Mouse (Mus musculus) embryonic facial prominence, embryonic 14.5 days (tissue): ENCODE results near the gene Rpl36-ps4. TPM values are rescaled to one million over a fixed set of nuclear protein-coding genes. Genes with fewer than 3 reads are reported as not detected.
"Not testable (repeated sequence)": the region's sequence is repeated elsewhere in the genome, so short reads cannot be mapped to it uniquely, and the experiment has no call there.

Source experiments
- ATAC-seq: fragments of 200-750 bp; cut with Nextera tagmentation; 2 replicates; pipeline ENCODE4 v1.8.0; 2017; ENCODE audit warnings: low read depth, moderate number of reproducible peaks, moderate TSS enrichment
- DNase-seq: peaks from one replicate; pipeline ENCODE4 v3.0.0-alpha.2; 2015; ENCODE audit warnings: low spot score
- H3K27ac ChIP-seq: fragments of 300-500 bp; sonication (generic); replicated peaks from 2 replicates; pipeline ENCODE4 v1.5.1; 2014; ENCODE audit warnings: low read depth, mild to moderate bottlenecking, low read length, moderate library complexity
- H3K27me3 ChIP-seq: fragments of 300-500 bp; sonication (generic); replicated peaks from 2 replicates; pipeline ENCODE4 v1.6.1; 2014; ENCODE audit warnings: low read length; ENCODE audit not compliant: control insufficient read depth, insufficient read depth
- H3K36me3 ChIP-seq: fragments of 300-500 bp; sonication (generic); 2 replicates; pipeline ENCODE4 v1.6.1; 2014; ENCODE audit warnings: low read length, mixed read lengths; ENCODE audit not compliant: control insufficient read depth, insufficient read depth
- H3K4me1 ChIP-seq: fragments of 300-500 bp; sonication (generic); 2 replicates; pipeline ENCODE4 v1.6.1; 2014; ENCODE audit warnings: antibody characterized with exemption, low read length; ENCODE audit not compliant: control insufficient read depth, insufficient read depth
- H3K4me2 ChIP-seq: fragments of 300-500 bp; sonication (generic); 2 replicates; pipeline ENCODE4 v1.6.1; 2014; ENCODE audit warnings: low read depth, mild to moderate bottlenecking, low read length, moderate library complexity, mixed read lengths
- H3K4me3 ChIP-seq: fragments of 300-500 bp; sonication (generic); 2 replicates; pipeline ENCODE4 v1.5.1; 2014; ENCODE audit warnings: low read depth, mild to moderate bottlenecking, low read length
- H3K9ac ChIP-seq: fragments of 300-500 bp; sonication (generic); 2 replicates; pipeline ENCODE4 v1.6.1; 2014; ENCODE audit warnings: low read depth, mild to moderate bottlenecking, low read length, moderate library complexity, mixed read lengths
- H3K9me3 ChIP-seq: fragments of 300-500 bp; sonication (generic); 2 replicates; pipeline ENCODE4 v1.6.1; 2016; ENCODE audit warnings: low read length; ENCODE audit not compliant: control insufficient read depth
- WGBS: fragments of 180-500 bp; shearing (Covaris S2); extraction: QIAGEN DNeasy Blood & Tissue Kit; methylation state at CpG from one replicate; pipeline ENCODE4 v1.1.7; 2014; 5-methylcytosine and 5-hydroxymethylcytosine counted together
- polyA plus RNA-seq: library from polyadenylated mRNA; unstranded; fragments of >200 nt; fragmentation: Nextera tagmentation; extraction: Ambion mirVana; gene quantifications from 2 replicates; pipeline ENCODE4 v1.2.1, GENCODE M21; 2014

Rpl36-ps4 gene
- polyA plus RNA-seq, 1 experiment from 2014 or later = not detected

- Histone ChIP-seq H3K27me3 (no peaks in the 10 kb centered on the region), H3K9ac (no peak overlapping the region), H3K9me3 (peaks cover 7% of the 10 kb centered on the region; the same call in 1 of the 2 replicates), H3K36me3 (no peaks in the 10 kb centered on the region), H3K4me2 (no peak overlapping the region), H3K27ac (no peak overlapping the region), H3K4me1 (no peaks in the 10 kb centered on the region), H3K4me3 (no peak overlapping the region)
- DNase-seq = no peak
- ATAC-seq = no peak
- WGBS = 83% methylated on average over 3 of the region's 3 CpGs
These were observed 5.4 kb upstream of the Rpl36-ps4 start for GRCm38 (mm10) chr17:87915386-87915785.

DNA sequence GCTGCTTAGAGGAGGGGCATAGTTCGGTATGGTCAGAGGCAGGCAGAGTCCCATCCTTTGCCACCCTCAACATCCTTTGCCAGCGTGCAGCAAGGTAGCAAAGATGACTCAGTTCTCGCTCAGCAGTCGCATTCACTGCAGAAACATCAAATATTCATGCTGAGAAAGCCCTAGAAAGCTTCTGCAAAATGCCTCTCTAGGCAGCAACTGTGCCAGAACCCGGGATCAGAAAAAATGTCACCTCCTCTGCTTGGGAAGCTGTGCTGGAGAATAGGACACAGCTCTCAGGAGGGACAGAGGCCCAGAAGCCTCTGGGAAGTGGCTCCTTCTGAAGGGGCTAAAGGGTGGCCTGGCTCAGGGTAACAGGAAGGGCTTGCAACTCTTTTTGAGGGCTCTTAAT is 2.7 kb upstream of the Rpl36-ps4 start:
- Histone ChIP-seq H3K36me3 (no peaks in the 10 kb centered on the region), H3K4me2 (no peak overlapping the region), H3K4me1 (no peaks in the 10 kb centered on the region), H3K9ac (no peak overlapping the region), H3K27me3 (no peaks in the 10 kb centered on the region), H3K4me3 (no peak overlapping the region), H3K27ac (no peak overlapping the region), H3K9me3 (no peaks in the 10 kb centered on the region)
- no peak for ATAC-seq
- DNase-seq = no peak
- WGBS = 78% methylated on average over 5 of the region's 5 CpGs

GRCm38 (mm10) chr17:87934326-87934725 is 13.5 kb downstream of the Rpl36-ps4 start:
- DNase-seq (no peak), ATAC-seq (no peak)
- Histone ChIP-seq H3K4me3 (no peak overlapping the region), H3K36me3 (no peaks in the 10 kb centered on the region), H3K9me3 (0 out of 2 replicates have a peak, but pooled peaks cover 5% of the 10 kb centered on the region), H3K9ac (no peak overlapping the region), H3K27me3 (no peaks in the 10 kb centered on the region), H3K4me1 (no peaks in the 10 kb centered on the region), H3K27ac (no peak overlapping the region), H3K4me2 (no peak overlapping the region)
- 81% methylated on average over 10 of the region's 10 CpGs for WGBS

GRCm38 (mm10) chr17:87934736-87935135 is 14.0 kb downstream of the Rpl36-ps4 start:
- H3K9me3 ChIP-seq = 0 out of 2 replicates have a peak, but pooled peaks cover 5% of the 10 kb centered on the region
- DNase-seq (no peak), ATAC-seq (no peak)
- H3K4me2 ChIP-seq = no peak overlapping the region
- H3K27ac ChIP-seq = no peak overlapping the region
- no peak overlapping the region for H3K4me3 ChIP-seq
- no peaks in the 10 kb centered on the region for H3K36me3 ChIP-seq
- no peaks in the 10 kb centered on the region for H3K4me1 ChIP-seq
- no peaks in the 10 kb centered on the region for H3K27me3 ChIP-seq
- no peak overlapping the region for H3K9ac ChIP-seq
- WGBS = 88% methylated on average over 8 of the region's 8 CpGs

- Histone ChIP-seq H3K27ac (no peak overlapping the region), H3K4me3 (no peak overlapping the region), H3K27me3 (no peaks in the 10 kb centered on the region), H3K4me2 (no peak overlapping the region), H3K4me1 (no peaks in the 10 kb centered on the region), H3K9ac (no peak overlapping the region), H3K36me3 (no peaks in the 10 kb centered on the region), H3K9me3 (0 out of 2 replicates have a peak, but pooled peaks cover 5% of the 10 kb centered on the region)
- no peak for ATAC-seq
- 74% methylated on average over 4 of the region's 4 CpGs for WGBS
- no peak for DNase-seq
These were observed 15.4 kb downstream of the Rpl36-ps4 start for GRCm38 (mm10) chr17:87936156-87936555.

GRCm38 (mm10) chr17:87948965-87949584 is 28.3 kb downstream of the Rpl36-ps4 start:
- DNase-seq = peak; percentile 59
- no peaks in the 10 kb centered on the region for H3K4me1 ChIP-seq
- no peak overlapping the region for H3K4me2 ChIP-seq
- H3K9ac ChIP-seq = no peak overlapping the region
- peak; percentile 72 for ATAC-seq
- WGBS = 44% methylated on average over 16 of the region's 16 CpGs
- H3K9me3 ChIP-seq = no peaks in the 10 kb centered on the region
- H3K4me3 ChIP-seq = no peak overlapping the region
- no peak overlapping the region for H3K27ac ChIP-seq
- no peaks in the 10 kb centered on the region for H3K27me3 ChIP-seq
- no peaks in the 10 kb centered on the region for H3K36me3 ChIP-seq

GRCm38 (mm10) chr17:87954618-87955124 is 33.9 kb downstream of the Rpl36-ps4 start:
- DNase-seq, H3K4me1 ChIP-seq, H3K36me3 ChIP-seq, H3K4me3 ChIP-seq, H3K4me2 ChIP-seq, ATAC-seq, H3K9me3 ChIP-seq, H3K9ac ChIP-seq, H3K27me3 ChIP-seq, H3K27ac ChIP-seq: not testable (repeated sequence)
- WGBS = 91% methylated on average over 12 of the region's 13 CpGs

DNA sequence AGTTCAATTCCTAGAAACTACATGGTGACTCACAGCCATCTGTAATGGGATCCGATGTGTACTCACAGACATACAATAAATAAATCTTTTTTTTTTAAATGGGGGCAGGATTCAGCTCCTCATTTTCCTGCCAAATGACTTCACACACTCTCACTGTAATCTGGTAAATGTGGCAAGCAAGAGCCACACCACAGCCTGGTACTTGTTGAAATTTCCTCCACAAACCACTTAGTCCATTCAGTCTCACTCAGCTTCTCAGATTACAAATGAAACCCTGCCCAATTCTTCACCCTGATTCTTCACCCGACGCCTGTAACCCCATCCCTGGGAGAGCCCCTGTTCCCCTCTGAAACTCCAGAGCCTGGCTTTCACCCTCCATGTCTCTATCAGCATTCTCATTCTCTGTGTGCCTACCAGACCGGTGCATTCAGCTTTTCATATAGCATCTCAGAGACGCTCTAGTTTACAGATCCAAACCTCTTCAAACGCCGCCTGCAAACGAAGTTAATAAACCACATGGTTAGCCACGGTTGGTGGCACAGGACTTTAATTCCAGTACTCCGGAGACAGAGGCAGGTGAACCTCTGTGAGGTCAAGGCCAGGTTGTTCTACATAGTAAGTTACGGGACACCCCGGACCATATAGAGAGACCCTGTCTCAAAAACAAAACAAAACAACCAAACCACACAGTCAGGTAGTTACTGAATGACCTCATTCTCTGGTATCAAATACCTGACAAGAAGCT is 36.5 kb downstream of the Rpl36-ps4 start:
- no peaks in the 10 kb centered on the region for H3K9me3 ChIP-seq
- no peaks in the 10 kb centered on the region for H3K4me1 ChIP-seq
- H3K36me3 ChIP-seq = no peaks in the 10 kb centered on the region
- H3K4me2 ChIP-seq = no peak overlapping the region
- H3K9ac ChIP-seq = no peak overlapping the region
- no peaks in the 10 kb centered on the region for H3K27me3 ChIP-seq
- 68% methylated on average over 12 of the region's 12 CpGs for WGBS
- no peak overlapping the region for H3K4me3 ChIP-seq
- H3K27ac ChIP-seq = no peak overlapping the region
- ATAC-seq = no peak
- DNase-seq = no peak
